Mouse (Mus musculus) MN1 (cell line): Measurements from ENCODE around the gene Hspa4.
A peak's percentile ranks its signal among the peaks of the same experiment; 100 is the strongest.
"Not testable (repeated sequence)": the region's sequence is repeated elsewhere in the genome, so short reads cannot be mapped to it uniquely, and the experiment has no call there.

Experiments
- DNase-seq: peaks from one replicate; pipeline ENCODE4 v3.0.0-alpha.2; 2016; ENCODE audit warnings: low spot score

Hspa4 gene

DNA sequence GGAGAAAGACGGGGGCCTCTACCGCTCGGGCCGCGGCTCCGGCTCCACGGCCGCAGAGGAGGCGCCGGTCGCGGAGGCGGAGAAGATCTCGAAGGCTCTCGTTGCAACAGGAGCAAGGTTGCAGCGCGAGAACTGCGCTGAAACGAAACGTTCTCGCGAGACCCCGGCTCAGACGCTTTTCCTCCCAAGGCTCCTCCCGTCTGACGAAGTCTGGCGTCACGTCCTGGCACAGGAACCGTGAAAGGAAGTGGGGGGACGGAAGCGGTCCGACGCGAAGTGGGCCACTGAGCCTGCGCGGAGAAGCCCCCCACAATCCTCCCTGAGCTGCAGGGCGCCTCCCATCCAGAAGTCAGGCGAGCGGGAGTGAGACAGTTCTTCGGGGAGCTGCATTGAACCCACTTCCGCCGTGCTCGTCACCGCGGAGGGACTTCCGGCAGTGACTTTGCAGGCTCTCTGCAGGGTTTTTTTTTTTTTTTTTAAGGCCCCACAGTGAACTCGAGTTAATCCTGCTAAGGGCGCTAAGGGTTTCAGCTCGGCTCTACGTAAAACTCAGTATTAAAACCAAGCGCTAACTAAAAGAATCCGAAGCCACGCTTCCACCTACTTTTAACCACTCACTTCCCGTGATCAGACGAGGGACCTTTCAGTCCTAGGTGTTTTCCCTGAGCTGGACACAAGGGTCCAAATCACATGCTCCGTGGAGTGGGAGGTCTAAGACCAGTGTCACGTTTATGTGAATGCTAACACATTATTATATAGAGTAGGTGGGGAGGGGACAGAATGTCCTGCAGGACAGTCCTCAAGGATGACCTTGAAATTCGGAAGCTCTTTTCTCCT, at the start of gene Hspa4:
Gene Hspa4 (minus strand): TSS at position 128 of the 837 bp plus-strand sequence.
- peak; percentile 100 for DNase-seq

DNA sequence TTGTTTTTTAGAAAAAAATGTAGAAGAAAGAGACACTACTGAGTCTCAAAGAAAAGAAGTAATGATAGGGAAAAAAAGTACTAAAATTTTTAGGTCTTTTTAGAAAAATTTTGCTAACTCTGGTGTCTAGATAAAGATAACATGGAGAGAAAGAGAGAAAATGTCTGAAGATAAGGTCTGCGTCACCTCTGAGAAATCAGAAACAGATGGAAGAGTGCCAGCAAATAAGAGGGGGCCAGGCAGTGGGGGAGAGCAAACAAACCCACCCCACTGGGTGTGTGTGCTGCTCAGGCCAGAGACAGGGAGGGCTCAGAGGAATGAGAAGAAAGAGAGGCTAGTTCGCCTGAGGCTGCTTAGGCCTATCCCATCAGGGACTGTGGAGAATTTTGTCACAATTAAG, 45.5 kb upstream of the Hspa4 start:
- DNase-seq = no peak

DNA sequence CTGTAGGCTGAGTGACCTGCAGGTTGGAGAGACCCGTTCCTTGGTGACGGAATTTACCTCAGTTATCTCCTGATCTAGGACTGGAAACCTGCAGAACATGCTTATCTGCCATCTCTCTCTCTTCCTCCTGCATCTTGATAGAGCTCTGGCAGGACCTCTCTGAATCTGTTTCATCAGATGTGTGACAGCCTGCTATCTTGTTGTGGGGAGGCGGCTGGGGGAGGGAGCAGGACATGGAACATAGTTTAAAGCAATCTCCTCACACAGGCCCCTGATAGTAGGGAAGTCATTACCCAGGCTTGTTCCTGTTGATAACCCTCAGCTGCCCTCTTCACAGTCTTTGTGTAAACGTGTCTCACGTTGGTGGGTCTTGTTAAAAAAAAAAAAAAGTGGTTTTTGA, 45.1 kb upstream of the Hspa4 start:
- no peak for DNase-seq

DNA sequence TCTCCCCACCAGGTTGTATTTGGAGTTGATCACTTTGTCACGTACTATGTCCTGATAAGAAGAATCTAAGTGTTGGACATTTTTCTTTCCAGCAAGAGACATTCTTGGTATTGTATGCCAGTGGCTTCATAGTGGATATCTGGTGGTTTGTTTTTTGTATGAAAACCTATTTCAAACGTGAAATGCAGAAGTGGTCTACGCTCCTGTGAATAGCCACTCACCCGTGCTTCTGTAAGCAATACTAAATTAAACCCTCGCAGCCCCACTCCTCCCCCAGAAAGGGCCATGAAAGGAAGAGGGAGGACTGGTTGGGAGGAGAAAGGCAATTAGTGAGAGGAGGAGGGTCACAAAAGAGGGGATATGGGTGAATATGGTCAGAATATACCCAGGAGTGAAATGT, 42.5 kb upstream of the Hspa4 start:
- DNase-seq = no peak

DNA sequence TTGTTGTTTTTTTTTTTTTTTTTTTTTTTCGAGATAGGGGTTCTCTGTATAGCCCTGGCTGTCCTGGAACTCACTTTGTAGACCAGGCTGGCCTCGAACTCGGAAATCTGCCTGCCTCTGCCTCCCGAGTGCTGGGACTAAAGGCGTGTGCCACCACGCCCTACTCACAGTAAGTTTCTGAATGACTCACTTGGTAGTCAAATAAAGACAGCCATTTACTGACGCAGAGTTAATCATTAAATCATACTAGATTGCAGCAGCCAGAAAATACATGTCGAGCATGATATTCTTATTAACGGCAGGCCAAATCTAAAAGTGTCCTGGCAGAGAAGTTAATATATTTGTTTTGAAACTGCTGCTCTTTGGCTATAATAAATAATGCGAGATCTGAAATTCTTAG, 40.8 kb upstream of the Hspa4 start:
- DNase-seq = not testable (repeated sequence)

DNA sequence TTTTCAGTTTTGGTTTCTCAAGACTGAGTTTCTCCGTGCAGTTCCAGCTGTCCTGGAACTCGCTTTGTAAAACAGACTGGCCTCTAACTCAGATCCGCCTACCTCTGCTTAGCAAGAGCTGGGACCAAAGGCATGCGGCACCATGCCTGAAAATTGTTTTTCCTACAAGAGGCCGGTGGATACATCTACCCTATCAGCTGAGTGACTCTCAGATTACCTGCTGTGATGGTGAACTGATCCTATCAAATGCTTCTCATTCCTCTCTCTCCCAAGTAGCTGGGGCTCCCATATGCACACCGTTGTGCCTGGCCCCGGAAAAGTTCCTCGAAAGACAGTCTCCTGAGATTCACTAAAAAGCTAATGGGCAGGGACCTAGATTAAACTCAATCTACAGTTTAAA, 37.4 kb upstream of the Hspa4 start:
- no peak for DNase-seq

DNA sequence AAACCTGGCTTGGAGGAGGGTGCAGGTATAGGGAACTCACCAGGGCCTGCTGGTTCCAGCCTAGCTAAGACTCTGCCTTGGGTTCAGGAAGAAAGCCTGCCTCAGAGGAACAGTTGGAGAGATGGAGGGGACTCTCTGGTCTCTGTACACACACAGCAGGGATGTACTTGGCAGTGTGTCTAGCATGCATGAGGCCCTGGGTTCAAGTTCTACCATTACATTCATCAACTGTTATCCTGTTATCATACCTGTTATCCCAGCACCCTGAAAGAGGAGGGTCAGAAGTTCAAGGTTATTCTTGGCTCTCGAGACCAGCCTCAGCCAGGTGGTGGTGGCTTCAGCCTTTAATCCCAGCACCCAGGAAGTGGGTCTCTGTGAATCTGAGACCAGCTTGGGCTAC, 36.7 kb upstream of the Hspa4 start:
- no peak for DNase-seq

DNA sequence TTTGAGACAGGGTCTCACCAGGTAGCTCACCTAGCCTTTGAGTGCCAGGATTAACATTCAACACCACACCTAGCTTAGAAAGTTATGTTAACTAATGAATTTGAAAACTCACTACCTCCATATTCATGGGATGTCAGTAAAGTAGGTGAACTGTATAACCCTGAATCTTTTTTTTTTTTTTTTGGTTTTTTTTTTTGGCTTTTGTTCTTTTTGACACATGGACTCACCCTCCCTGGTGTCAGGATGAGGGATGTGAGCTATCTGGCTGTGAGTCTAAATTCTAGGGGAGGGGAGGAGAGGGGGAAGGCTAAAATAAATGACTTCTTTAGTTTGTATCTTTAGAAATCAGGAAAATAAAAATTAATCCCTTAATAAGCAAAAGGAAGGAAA, 35.9 kb upstream of the Hspa4 start:
- no peak for DNase-seq

DNA sequence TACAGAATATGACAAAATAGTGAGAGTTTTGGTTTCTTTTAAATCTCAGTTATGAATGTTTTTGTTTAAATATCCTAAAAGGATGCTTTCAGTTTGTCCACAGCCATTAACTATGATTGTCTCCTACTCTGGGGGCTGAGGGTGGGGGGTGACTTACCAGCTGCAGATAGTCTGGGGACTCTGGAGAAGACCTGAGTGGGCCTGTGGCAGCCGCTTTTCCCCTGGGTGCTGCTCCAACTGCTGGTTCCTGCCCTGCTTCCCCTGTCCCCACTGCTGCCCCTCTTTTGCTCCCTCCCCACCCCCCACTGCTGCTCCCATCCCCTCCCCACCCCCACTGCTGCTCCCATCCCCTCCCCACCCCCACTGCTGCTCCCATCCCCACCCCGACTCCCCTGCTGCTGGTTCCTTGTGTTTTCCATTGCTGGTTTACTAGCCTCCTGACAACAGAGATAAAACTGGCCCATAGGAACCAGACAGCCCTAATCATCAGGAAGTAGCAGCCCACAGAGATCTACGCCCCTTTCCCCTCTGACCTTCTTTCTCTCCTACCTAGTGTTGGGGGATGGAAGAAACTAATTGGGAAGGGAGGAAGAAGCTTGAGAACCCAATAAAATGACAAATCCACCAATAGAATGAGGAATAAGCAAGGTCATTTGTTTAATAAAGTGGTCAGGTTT, 35.4 kb upstream of the Hspa4 start:
- no peak for DNase-seq

DNA sequence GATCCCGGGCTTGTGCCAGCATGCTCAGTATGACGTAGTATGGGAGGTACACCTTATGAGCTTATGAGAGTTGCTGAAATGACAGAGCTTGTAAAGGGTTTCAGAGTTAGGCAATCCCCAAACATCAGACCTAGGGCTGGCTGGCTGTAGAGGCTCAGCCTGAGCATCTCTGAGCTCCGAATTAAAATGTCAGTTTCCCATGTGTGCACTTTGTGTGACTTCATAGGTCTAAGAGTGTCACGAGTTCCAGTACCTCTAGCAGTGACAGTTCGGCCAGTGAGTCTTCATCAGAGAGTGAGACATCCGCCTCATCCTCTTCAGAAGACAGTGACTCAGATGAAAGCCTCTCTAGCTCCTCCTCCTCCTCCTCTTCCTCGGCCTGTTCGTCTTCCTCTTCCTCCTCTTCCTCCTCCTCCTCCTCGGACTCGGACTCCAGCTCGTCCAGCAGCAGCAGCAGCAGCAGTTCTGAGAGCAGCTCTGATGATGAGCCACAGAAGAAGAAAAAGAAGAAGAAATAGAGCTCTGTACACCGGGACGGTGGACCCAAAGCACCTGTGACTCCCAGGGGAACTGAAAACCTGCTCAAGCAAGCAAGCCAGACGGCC, 31.9 kb upstream of the Hspa4 start:
- DNase-seq = no peak

DNA sequence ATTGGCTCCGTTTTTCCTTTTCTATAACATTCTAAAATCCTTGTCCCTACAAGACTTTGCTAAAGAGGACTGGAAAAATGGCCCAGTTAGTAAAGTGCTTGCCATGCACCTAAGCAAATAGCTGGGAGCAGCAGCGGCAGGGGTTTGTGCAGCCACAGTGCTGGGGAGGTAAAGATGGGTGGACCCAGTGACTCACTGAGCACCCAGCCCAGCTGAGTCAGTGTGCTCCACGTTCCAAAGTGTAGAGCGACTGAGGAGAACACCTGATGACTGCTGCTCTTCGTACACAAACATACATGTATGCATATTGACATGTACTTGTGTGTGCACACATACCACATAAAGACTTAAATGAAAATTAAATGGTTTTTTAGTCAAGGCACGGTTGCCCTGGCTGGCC, 30.9 kb upstream of the Hspa4 start:
- no peak for DNase-seq

DNA sequence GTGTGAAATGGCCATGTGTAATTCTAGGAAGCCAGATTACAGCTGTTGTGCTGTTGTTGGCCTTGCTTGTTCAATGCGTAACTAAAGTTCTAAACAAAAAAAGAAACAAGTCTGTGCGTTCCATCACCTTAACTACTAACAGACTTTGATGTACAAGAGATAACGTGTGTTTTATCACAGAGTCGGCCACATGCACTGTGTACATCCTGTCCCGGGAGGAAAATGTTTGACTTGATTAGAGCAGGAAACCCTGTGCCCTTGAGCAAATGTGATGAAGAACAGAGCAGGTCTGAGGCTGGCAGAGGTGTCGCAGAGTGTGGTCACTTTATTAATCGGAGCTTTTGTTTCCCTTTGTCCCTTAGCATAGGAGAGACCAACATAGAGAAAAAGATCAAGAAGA, 30.1 kb upstream of the Hspa4 start:
- peak; percentile 42 for DNase-seq

DNA sequence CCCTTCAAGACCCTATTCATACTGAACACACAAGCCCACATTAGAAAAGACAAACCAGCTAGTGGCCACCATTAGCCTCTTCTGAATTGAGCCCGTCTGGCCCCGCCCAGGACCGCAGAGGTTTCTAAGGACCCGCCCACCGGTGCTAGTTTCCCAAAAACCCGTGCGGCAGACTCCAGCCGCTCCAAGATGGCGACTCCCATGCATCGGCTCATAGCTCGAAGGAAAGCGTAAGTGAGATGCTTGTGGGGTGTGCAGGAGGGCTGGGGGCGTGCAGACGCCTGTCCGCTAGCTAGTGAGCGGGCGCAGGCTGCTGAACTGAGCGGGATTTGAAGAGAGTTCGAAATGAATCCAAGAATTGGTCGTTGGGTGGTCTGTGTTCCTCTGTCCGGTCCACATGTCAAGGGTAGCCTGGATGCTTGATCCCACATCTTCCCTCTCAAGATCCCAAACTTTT, 24.3 kb upstream of the Hspa4 start, which contains the start of gene Zcchc10:
Gene Zcchc10 (plus strand): TSS at position 168 of the 457 bp plus-strand sequence.
- DNase-seq = peak; percentile 94

DNA sequence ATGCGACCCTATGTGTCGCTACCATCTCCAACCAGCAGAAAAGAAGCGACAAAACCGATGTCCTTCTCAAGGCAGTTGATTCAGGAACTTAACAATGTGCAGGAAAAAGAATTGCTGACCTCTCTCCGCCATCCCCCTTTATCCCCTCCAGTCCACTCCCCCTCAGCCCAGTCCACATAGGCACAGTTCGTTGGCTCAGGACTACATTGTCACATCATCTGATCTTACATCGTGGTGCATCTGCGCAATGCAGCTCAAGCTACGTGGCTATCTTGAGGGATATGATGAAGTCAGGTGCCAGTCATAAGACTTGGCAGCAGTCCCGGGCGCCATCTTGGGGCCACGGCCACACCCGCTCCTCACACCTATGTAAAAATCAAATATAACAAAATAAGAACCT, 19.6 kb upstream of the Hspa4 start:
- not testable (repeated sequence) for DNase-seq

DNA sequence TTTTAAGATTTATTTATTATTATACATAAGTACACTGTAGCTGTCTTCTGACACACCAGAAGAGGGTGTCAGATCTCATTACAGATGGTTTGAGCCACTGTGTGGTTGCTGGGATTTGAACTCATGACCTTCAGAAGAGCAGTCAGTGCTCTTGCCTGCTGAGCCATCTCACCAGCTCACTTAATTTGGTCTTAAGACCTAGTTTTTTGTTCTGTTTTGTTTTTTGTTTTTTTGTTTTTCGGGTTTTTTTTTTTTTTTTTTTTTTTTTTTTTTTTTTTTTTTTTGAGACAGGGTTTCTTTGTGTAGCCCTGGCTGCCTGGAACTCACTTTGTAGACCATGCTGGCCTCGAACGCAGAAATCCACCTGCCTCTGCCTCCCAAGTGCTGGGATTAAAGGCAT, 18.3 kb upstream of the Hspa4 start:
- DNase-seq = not testable (repeated sequence)

DNA sequence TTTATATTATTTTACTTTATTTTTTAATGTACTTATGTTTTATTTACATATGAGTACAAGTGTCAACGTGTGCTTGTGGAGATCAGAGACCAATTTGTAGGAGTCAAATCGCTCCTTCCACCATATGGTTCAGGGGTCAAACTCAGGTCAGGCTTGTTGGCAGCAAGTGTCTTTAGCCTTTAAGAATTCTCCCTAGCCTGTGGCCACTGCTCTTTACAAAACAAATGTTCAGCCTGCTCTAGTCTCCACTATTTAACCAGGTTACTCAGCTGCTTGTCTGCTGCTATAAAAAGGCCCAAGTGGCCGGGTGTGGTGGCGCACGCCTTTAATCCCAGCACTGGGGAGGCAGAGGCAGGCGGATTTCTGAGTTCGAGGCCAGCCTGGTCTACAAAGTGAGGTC, 17.8 kb upstream of the Hspa4 start:
- DNase-seq = no peak

DNA sequence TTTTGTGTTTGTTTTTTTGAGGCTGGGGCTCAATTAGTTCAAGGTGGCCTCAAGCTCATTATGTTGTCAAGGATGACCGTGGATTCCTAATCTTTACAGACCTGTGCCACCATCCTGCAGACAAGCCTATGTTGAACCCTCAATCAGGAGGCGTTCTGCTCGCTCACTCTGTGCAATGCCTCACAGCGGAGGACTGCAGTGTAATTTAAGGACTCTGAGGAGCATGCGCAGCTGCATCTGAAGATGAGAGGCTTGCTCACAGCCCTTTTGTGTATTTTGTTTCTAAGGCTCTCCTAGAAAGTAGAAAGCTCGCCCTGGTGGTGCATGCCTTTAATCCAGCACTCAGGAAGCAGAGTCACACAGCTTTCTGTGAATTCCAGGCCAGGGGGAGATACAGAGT, 16.7 kb upstream of the Hspa4 start:
- DNase-seq = no peak

DNA sequence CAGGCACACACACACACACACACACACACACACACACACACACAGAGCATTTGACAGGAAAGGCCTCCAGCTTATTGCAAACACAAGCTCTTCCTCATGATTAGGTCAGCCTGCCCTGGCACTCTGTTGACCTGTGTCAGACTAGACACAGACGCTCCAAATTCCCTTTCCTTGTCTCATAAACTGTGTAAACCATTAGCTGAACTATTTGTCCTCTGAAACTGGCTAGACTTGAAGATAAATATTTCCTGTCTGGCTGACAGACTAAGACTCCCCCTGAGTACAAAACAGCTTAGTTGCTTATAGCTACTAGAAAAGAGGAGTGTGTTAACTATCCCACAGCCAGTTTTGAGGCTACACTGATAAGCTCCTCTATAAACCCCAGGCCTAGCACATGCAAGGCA, 14.5 kb upstream of the Hspa4 start:
- DNase-seq = no peak

DNA sequence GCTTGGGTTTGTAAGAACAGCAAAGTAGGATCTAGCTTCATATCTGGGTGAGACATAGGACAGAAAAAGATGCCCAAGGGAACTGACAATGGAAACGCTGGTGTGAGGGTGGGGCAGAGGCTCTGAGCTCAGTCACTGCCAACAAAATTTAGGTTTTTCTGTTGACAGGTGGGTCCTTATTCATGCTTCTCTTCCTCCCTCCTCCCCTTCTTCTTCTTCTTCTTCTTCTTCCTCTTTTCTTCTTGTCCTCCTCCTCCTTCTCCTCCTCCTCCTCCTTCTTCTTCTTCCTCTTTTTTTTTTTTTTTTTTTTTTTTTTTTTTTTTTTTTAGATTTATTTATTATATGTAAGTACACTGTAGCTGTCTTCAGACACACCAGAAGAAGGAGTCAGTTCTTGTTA, 12.6 kb upstream of the Hspa4 start:
- DNase-seq = not testable (repeated sequence)

DNA sequence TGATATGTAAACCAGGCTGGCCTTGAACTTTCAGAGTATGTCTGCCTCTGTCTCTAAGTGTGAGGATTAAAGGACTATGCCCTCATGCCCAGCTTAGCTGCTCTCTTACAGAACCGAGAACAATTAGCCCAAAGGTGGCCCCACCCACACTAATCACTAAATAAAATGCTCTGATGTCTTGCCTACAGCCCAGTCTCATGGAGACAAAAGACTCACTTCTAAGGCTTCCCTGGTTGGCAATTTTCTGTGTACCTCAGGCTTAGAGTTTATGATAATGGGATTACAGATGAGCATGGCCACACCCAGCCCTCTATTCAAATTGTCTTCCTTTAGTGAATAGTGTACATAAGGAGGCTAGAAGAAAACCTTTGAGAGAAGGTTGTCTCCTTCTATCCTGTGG, 11.1 kb upstream of the Hspa4 start:
- no peak for DNase-seq

DNA sequence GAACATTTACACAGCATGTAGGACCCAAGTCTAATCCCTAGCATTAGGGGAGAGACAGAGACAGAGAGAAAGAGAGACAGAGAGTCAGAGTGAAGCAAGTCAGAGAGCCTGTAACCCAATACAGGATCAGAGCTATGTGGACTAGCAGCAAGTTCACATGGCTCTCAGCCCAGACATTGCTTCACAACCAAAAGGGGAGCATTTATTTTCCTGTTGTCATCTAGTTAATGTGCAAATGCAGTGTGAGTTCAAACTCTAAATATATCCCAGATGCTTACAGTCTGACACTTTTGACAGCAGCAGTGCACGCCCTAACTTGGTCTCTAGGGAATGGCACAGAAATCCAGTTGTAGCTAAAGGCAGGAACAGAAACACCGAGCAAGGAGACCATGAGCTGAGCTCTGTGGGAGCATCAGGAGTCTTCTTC, 8.6 kb upstream of the Hspa4 start:
- peak; percentile 72 for DNase-seq

DNA sequence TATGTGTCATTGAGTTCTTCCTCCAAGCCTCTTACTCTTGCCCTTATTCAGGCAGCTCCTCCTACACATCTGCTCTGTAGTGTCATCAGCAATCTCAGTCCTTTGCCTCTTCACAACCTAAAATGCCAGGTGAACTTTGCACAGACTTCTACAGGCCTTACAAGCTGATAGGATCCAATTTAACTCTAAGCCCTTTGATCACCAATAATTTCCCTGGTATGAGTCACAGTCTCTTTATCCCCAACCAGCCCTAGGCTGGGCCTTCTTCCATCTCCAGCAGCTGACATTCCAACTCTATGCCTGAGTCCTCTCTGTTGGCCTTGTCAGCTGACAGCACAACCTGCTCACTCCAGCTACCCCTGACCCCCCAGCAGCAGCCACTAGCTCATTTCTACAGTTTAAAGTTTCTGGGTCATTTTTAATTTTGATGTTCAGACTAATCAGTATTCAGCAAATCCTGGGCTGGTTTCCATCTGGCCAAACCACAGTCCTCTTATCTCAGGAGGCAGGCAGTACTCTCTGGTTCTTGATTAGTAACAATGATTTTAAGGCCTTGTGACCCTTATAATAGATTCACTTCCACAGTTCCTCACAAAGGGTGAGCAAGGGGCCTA, 8.1 kb upstream of the Hspa4 start:
- peak; percentile 45 for DNase-seq
